Mouse (Mus musculus): Measurements from ENCODE around the gene Hist2h3b. TPM values are rescaled to one million over a fixed set of nuclear protein-coding genes. Genes with fewer than 3 reads are reported as not detected.

Gene Hist2h3b
- not detected for polyA plus RNA-seq (2014; fragmentation: Illumina TruSeq; extraction: RNeasy Lipid Tissue Mini Kit (QIAGEN cat#74804))

DNA sequence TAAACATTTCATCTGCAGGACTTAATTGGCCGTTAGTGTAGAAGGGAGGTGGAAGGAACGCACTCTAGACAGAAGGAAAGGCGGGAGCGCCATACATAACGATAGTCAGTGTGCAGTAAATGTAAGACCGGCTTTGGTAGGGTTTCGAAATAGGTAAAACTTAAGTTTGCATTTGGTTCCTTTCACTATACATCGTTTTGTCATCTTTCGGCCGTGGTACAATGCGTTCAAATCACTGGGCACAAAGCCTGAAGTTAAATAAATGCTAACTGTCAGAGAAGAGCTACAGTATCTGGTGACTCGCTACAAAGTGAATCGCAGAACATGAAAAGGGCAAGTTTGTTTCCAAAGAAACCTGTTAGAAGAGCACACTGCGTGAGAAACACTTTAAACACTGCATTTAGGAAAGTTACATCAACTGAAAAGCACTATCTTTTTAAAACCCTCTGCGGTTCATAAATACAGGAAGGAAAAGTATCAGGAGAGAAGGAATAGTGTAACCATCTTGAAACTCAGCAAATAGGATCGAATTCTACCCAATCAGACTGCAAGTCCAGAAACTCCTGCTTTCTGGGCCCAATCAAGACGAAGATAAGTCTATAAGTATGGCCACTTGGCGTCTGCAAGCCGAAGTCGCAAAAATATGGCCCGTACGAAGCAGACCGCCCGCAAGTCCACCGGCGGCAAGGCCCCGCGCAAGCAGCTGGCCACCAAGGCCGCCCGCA is at the start of gene Hist2h3b:
TSS of gene Hist2h3b (plus strand) at position 604 of the 725 bp plus-strand sequence.

GRCm38 (mm10) chr3:96219661-96220130 is 48.8 kb upstream of the Hist2h3b start, which contains the start of the genes Bola1 and Hist2h2ab:
Gene Bola1 (minus strand): TSS chr3:96219709.
Gene Hist2h2ab (plus strand): TSS chr3:96219865.

GRCm38 (mm10) chr3:96220765-96221639 is 47.5 kb upstream of the Hist2h3b start, which contains the start of the genes Hist2h2ac and Hist2h2be:
Gene Hist2h2ac (minus strand): TSS chr3:96220880.
Gene Hist2h2be (plus strand): TSS chr3:96221119.

DNA sequence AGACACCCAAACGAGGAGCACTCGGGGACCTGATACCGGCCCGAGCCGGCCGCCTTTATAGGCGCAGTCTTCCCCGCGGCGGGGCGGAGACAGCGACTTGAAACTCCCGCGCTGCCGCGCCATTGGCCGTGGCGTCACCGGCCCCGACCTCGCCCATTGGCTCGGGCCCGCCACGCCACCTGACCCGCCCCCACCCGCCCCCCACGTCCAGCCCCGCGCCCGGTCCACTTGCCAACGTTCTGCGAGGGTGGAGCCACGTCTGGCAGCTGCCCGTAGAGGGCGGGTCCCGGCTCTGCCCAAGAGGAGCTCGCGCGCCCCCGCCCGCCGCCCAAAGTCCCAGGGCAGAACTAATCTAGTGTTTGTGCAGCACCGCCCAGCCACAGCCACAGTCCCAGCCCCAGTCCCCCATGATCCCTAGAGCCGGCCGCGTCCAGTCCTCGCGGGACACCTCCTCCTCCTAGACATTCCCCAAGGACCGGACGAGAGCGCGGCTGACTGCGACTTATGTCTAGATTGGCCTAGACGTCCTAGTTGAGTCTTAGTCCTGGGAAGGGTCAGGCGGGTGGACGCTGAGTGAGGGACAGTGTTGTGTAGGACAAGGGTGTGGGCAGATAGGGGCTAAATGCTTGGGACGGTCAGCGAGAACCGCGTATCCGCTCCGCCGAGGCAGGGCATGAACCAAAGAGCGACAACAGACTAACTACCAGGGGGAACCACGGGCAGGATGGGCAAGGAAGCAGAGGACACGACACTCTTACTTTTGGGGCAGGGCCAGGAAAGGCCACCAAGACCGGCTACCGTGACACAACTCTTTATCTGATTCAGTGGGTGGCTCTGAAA is 29.3 kb upstream of the Hist2h3b start, which contains the start of gene Hist2h3c2:
TSS of gene Hist2h3c2 (minus strand) at position 174 of the 840 bp plus-strand sequence.

DNA sequence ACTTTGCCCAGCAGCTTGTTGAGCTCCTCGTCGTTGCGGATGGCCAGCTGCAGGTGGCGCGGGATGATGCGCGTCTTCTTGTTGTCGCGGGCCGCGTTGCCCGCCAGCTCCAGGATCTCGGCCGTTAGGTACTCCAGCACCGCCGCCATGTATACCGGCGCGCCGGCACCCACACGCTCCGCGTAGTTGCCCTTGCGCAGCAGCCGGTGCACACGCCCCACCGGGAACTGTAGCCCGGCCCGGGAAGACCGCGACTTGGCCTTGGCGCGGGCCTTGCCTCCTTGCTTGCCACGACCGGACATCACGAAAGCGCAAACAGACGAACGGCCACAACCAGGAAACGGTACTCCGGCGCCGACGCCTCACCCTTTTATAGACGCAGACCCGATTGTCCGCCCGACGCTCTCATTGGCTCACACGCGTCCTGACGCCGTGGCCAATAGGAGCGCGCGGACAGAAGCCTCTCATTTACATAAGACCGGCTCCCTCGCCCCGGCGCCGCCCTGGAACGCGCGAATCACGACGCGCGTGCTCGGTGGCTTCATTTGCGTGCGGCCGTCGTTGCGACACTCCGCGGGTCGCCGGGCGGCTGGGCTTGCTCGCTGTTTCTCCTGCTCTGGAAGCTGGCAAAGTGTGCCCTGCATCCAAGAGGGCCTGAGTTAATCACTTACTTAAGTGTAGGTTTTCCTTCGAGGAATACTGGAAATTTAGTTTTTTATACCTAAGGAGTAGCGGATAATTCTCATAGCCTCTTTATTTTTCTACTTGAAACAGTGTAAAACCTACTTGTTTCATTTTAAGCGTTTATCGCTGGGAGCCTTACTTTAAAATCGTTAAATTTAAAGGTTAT is 28.3 kb upstream of the Hist2h3b start, which contains the start of gene Hist2h2aa2:
TSS of gene Hist2h2aa2 (minus strand) at position 328 of the 850 bp plus-strand sequence.

GRCm38 (mm10) chr3:96245003-96245886 is 23.2 kb upstream of the Hist2h3b start, which contains the start of gene Hist2h2aa1:
Gene Hist2h2aa1 (plus strand): TSS chr3:96245497.

DNA sequence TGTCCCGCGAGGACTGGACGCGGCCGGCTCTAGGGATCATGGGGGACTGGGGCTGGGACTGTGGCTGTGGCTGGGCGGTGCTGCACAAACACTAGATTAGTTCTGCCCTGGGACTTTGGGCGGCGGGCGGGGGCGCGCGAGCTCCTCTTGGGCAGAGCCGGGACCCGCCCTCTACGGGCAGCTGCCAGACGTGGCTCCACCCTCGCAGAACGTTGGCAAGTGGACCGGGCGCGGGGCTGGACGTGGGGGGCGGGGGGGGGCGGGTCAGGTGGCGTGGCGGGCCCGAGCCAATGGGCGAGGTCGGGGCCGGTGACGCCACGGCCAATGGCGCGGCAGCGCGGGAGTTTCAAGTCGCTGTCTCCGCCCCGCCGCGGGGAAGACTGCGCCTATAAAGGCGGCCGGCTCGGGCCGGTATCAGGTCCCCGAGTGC is 22.0 kb upstream of the Hist2h3b start, which contains the start of gene Hist2h3c1:
TSS of gene Hist2h3c1 (plus strand) at position 259 of the 430 bp plus-strand sequence.

DNA sequence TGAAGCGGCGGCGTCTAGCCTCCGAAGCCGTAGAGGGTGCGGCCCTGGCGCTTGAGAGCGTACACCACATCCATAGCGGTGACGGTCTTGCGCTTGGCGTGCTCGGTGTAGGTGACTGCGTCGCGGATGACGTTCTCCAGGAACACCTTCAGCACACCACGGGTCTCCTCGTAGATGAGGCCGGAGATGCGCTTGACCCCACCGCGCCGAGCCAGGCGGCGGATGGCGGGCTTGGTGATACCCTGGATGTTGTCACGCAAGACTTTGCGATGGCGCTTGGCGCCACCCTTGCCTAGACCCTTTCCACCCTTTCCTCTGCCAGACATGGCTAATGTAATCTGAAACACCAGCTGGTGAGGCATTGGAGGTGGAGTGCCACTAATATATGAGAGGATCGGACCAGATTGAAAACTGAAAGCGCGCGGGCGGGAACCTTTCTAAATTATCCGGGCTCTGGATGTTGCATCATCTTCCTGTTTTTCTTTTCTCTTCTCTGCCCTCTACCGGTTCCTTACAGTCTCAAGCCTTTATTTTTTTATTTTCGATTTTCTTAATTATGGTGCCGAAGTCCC is 5.4 kb upstream of the Hist2h3b start, which contains the start of gene Hist2h4:
TSS of gene Hist2h4 (minus strand) at position 333 of the 572 bp plus-strand sequence.

DNA sequence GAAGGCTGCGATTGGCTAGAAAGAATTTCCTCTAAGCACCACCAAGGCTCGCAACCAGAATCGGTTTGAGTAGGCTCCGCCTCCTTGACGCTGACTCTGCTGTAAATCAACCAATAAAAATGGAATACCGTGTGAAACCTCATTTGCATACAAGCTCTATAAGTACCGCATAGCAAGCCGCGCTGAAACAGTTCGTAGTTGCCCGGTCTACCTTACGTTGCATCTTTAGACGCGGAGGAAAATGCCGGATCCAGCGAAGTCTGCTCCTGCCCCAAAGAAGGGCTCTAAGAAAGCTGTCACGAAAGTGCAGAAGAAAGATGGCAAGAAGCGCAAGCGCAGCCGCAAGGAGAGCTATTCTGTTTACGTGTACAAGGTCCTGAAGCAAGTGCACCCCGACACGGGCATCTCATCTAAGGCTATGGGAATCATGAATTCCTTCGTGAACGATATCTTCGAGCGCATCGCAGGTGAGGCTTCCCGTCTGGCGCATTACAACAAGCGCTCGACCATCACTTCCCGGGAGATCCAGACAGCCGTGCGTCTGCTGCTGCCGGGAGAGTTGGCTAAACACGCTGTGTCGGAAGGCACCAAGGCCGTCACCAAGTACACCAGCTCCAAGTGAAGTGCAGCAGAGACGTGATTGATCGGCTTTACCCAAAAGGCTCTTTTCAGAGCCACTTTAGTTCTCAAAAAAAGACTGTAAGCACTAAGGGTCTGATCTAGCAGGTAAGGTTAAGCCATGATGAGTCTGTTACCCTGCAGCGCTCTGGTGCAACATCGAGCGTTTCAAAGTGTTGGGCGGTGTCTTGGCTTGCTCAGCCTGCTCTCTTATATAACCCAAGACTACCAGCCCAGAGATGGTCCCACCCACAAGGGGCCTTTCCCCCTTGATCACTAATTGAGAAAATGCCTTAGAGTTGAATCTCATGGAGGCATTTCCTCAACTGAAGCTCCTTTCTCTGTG is 1.3 kb downstream of the Hist2h3b start, which contains the start of gene Hist2h2bb:
TSS of gene Hist2h2bb (plus strand) at position 242 of the 964 bp plus-strand sequence.

DNA sequence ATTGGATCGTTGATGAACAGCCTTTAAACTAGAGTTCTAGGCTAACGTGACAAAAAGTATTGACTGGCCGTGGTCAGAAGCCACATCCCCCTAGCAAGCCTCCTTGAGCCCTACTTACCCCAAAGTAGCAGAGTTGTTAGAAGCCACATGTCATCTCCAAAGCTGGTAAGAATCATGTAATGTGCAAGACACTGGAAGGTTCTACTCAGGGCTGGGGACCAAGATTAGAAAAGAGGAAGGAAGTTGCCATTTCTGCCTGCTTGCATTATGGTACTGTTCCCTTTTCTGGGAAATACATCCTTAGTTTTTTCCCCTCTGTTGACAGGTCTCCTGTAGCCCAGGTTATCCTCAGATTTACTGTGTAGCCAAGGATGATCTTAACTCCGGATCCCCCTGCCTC is 25.3 kb downstream of the Hist2h3b start, which contains the start of gene Fcgr1:
TSS of gene Fcgr1 (minus strand) at position 183 of the 400 bp plus-strand sequence.

Other genes starting within 250 kb of the Hist2h3b start
- gene Vps45, start 210.2 kb upstream of the Hist2h3b start, polyA plus RNA-seq (2014; fragmentation: Illumina TruSeq; extraction: RNeasy Lipid Tissue Mini Kit (QIAGEN cat#74804)) = 51.8 TPM
- 30.3 TPM for gene Otud7b, start 164.1 kb upstream of the Hist2h3b start, polyA plus RNA-seq (2014; fragmentation: Illumina TruSeq; extraction: RNeasy Lipid Tissue Mini Kit (QIAGEN cat#74804))
- 3.4 TPM for gene Mtmr11, start 106.7 kb upstream of the Hist2h3b start, polyA plus RNA-seq (2014; fragmentation: Illumina TruSeq; extraction: RNeasy Lipid Tissue Mini Kit (QIAGEN cat#74804))
- 19.9 TPM for gene Sf3b4, start 96.3 kb upstream of the Hist2h3b start, polyA plus RNA-seq (2014; fragmentation: Illumina TruSeq; extraction: RNeasy Lipid Tissue Mini Kit (QIAGEN cat#74804))
- 0.20 TPM for gene Sv2a, start 87.5 kb upstream of the Hist2h3b start, polyA plus RNA-seq (2014; fragmentation: Illumina TruSeq; extraction: RNeasy Lipid Tissue Mini Kit (QIAGEN cat#74804))
- gene Bola1, start 48.9 kb upstream of the Hist2h3b start, polyA plus RNA-seq (2014; fragmentation: Illumina TruSeq; extraction: RNeasy Lipid Tissue Mini Kit (QIAGEN cat#74804)) = 3.5 TPM
- not detected for gene Hist2h2ab, start 48.8 kb upstream of the Hist2h3b start, polyA plus RNA-seq (2014; fragmentation: Illumina TruSeq; extraction: RNeasy Lipid Tissue Mini Kit (QIAGEN cat#74804))
- not detected for gene Hist2h2ac, start 47.8 kb upstream of the Hist2h3b start, polyA plus RNA-seq (2014; fragmentation: Illumina TruSeq; extraction: RNeasy Lipid Tissue Mini Kit (QIAGEN cat#74804))
- gene Hist2h2be, start 47.5 kb upstream of the Hist2h3b start, polyA plus RNA-seq (2014; fragmentation: Illumina TruSeq; extraction: RNeasy Lipid Tissue Mini Kit (QIAGEN cat#74804)) = 23.4 TPM
- 1.5 TPM for gene Hist2h3c2, start 29.5 kb upstream of the Hist2h3b start, polyA plus RNA-seq (2014; fragmentation: Illumina TruSeq; extraction: RNeasy Lipid Tissue Mini Kit (QIAGEN cat#74804))
- gene Hist2h2aa2, start 28.4 kb upstream of the Hist2h3b start, polyA plus RNA-seq (2014; fragmentation: Illumina TruSeq; extraction: RNeasy Lipid Tissue Mini Kit (QIAGEN cat#74804)) = not detected
- gene Hist2h2aa1, start 23.2 kb upstream of the Hist2h3b start, polyA plus RNA-seq (2014; fragmentation: Illumina TruSeq; extraction: RNeasy Lipid Tissue Mini Kit (QIAGEN cat#74804)) = not detected
- 26.3 TPM for gene Hist2h3c1, start 22.0 kb upstream of the Hist2h3b start, polyA plus RNA-seq (2014; fragmentation: Illumina TruSeq; extraction: RNeasy Lipid Tissue Mini Kit (QIAGEN cat#74804))
- gene Hist2h4, start 5.3 kb upstream of the Hist2h3b start, polyA plus RNA-seq (2014; fragmentation: Illumina TruSeq; extraction: RNeasy Lipid Tissue Mini Kit (QIAGEN cat#74804)) = not detected
- gene Hist2h2bb, start 1.1 kb downstream of the Hist2h3b start, polyA plus RNA-seq (2014; fragmentation: Illumina TruSeq; extraction: RNeasy Lipid Tissue Mini Kit (QIAGEN cat#74804)) = not detected
- 1.3 TPM for gene Fcgr1, start 25.3 kb downstream of the Hist2h3b start, polyA plus RNA-seq (2014; fragmentation: Illumina TruSeq; extraction: RNeasy Lipid Tissue Mini Kit (QIAGEN cat#74804))
- not detected for gene BC107364, start 183.7 kb downstream of the Hist2h3b start, polyA plus RNA-seq (2014; fragmentation: Illumina TruSeq; extraction: RNeasy Lipid Tissue Mini Kit (QIAGEN cat#74804))

Data from ovary, adult 10 weeks (tissue).